Mouse (Mus musculus) intestine, postnatal 0 days (tissue): ENCODE data around the gene Hbb-bh1. TPM values are rescaled to one million over a fixed set of nuclear protein-coding genes. Genes with fewer than 3 reads are reported as not detected.

Source experiments
- ATAC-seq: fragments of 200-750 bp; cut with Nextera tagmentation; 2 replicates; pipeline ENCODE4 v1.8.0; 2017; ENCODE audit warnings: mild to moderate bottlenecking, moderate TSS enrichment, moderate library complexity
- H3K27ac ChIP-seq: fragments of 300-500 bp; sonication (generic); 2 replicates; pipeline ENCODE4 v1.5.1; 2014; ENCODE audit warnings: mild to moderate bottlenecking, low read depth, low read length, moderate library complexity
- H3K27me3 ChIP-seq: fragments of 300-500 bp; sonication (generic); replicated peaks from 2 replicates; pipeline ENCODE4 v1.6.1; 2014; ENCODE audit warnings: low read length, mixed read lengths; ENCODE audit not compliant: control insufficient read depth, insufficient read depth
- H3K36me3 ChIP-seq: fragments of 300-500 bp; sonication (generic); 2 replicates; pipeline ENCODE4 v1.6.1; 2014; ENCODE audit warnings: mild to moderate bottlenecking, moderate library complexity; ENCODE audit not compliant: control insufficient read depth, insufficient read depth
- H3K4me1 ChIP-seq: fragments of 300-500 bp; sonication (generic); replicated peaks from 2 replicates; pipeline ENCODE4 v1.6.1; 2014; ENCODE audit warnings: antibody characterized with exemption, low read length, mixed read lengths; ENCODE audit not compliant: control insufficient read depth, insufficient read depth
- H3K4me2 ChIP-seq: fragments of 300-500 bp; sonication (generic); replicated peaks from 2 replicates; pipeline ENCODE4 v1.6.1; 2014; ENCODE audit warnings: low read depth, mild to moderate bottlenecking, moderate library complexity
- H3K4me3 ChIP-seq: fragments of 300-500 bp; sonication (generic); 2 replicates; pipeline ENCODE4 v1.5.1; 2014; ENCODE audit warnings: low read depth, low read length
- H3K9ac ChIP-seq: fragments of 300-500 bp; sonication (generic); 2 replicates; pipeline ENCODE4 v1.6.1; 2014; ENCODE audit warnings: mild to moderate bottlenecking, low read depth, low read length
- H3K9me3 ChIP-seq: fragments of 300-500 bp; sonication (generic); 2 replicates; pipeline ENCODE4 v1.6.1; 2016; ENCODE audit warnings: mixed run types; ENCODE audit not compliant: control insufficient read depth
- CTCF ChIP-seq: sonication (generic); IDR thresholded peaks from 2 replicates; pipeline ENCODE4 v1.5.1; 2016; ENCODE audit warnings: low read depth, mild to moderate bottlenecking, control low read depth, antibody characterized with exemption, moderate library complexity
- WGBS: fragments of 180-500 bp; shearing (Covaris S2); extraction: QIAGEN DNeasy Blood & Tissue Kit; methylation state at CpG from one replicate; pipeline ENCODE4 v1.1.7; 2014; 5-methylcytosine and 5-hydroxymethylcytosine counted together
- polyA plus RNA-seq: library from polyadenylated mRNA; unstranded; fragments of >200 nt; fragmentation: Nextera tagmentation; extraction: Ambion mirVana; gene quantifications from 2 replicates; pipeline ENCODE4 v1.2.1, GENCODE M21; 2015

The Hbb-bh1 gene
- polyA plus RNA-seq, 1 experiment from 2014 or later, result not detected

- no peak for TF ChIP-seq CTCF
- 83% methylated on average over 3 of the region's 3 CpGs for WGBS
- no peak for ATAC-seq
- Histone ChIP-seq H3K4me2 (no peak overlapping the region), H3K27ac (no peak overlapping the region), H3K4me3 (no peak overlapping the region), H3K27me3 (no peaks in the 10 kb centered on the region), H3K4me1 (no peaks in the 10 kb centered on the region), H3K9me3 (no peaks in the 10 kb centered on the region), H3K9ac (no peak overlapping the region), H3K36me3 (no peaks in the 10 kb centered on the region)
Measured at GRCm38 (mm10) chr7:103861531-103861930, 18.6 kb upstream of the Hbb-bh1 start.

DNA sequence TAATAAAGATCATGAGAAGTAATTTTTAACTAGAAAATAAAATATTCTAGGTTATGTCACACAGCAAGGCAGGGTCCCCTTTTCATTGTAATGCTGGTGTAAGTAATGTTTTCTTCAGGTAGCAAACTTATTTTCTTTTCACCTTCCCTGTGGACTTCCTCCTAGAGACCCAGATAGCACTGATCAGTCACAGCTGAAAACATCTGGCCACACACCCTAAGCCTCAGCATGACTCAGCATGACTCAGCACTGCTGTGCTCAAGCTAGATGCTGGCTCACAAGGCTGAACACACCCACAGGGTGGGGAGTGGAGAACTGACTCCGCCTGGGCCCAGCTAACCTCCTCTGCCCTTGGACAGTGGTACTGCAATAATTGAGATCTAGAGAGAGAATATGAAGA lies 17.9 kb upstream of the Hbb-bh1 start:
- no peaks in the 10 kb centered on the region for H3K27me3 ChIP-seq
- H3K9ac ChIP-seq, result no peak overlapping the region
- H3K4me2 ChIP-seq, result no peak overlapping the region
- ATAC-seq, result peak; percentile 69; the same call in 1 of the 2 replicates
- no peaks in the 10 kb centered on the region for H3K36me3 ChIP-seq
- H3K27ac ChIP-seq, result no peak overlapping the region
- H3K4me1 ChIP-seq, result no peaks in the 10 kb centered on the region
- 41% methylated on average over 1 of the region's 1 CpGs for WGBS
- TF ChIP-seq CTCF, result no peak
- no peaks in the 10 kb centered on the region for H3K9me3 ChIP-seq
- H3K4me3 ChIP-seq, result no peak overlapping the region

DNA sequence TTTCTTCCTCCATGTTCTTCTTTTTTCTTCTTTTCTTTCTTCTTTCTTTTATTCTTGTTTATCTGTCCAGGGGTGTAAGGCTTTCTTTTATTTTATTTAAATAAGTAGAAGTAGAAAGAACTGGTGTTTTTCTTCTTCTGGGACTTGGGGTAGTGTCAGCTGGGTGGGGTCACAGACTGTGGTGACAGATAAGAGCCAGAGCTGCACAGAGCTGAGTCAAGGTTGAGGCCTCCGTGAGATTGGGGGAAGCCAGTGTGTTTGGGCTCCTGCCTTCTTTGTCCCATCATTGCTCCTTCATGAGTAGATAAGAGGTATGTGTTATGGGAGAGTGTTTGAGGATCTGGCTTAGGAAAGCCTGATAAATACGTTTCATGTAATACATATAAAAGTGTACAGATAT lies 16.1 kb upstream of the Hbb-bh1 start:
- H3K9me3 ChIP-seq, result no peaks in the 10 kb centered on the region
- no peak overlapping the region for H3K9ac ChIP-seq
- WGBS, result 40% methylated on average over 2 of the region's 2 CpGs
- H3K36me3 ChIP-seq, result no peaks in the 10 kb centered on the region
- no peak overlapping the region for H3K27ac ChIP-seq
- H3K4me1 ChIP-seq, result no peaks in the 10 kb centered on the region
- H3K4me3 ChIP-seq, result no peak overlapping the region
- no peak for ATAC-seq
- no peak for TF ChIP-seq CTCF
- H3K27me3 ChIP-seq, result no peaks in the 10 kb centered on the region
- H3K4me2 ChIP-seq, result no peak overlapping the region

DNA sequence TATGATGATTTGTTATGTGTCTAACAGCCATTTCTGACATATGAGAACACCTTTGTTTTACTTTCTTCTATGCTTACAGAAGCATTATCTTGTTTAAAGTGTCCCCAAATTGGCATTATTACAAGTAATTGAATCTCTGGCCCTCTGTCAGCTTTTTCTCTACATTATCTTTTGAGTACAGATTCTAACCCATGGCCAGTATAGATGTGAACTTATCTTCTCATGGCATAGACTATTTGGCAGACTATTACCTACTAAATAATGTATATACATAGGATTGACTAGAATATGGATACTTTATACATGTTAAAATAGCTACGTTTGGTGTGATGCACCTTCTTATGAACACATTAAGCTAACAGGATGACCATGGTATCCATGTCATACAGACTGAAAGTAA lies 11.7 kb upstream of the Hbb-bh1 start:
- TF ChIP-seq CTCF, result no peak
- Histone ChIP-seq H3K4me3 (no peak overlapping the region), H3K27me3 (no peaks in the 10 kb centered on the region), H3K9me3 (no peaks in the 10 kb centered on the region), H3K9ac (no peak overlapping the region), H3K27ac (no peak overlapping the region), H3K4me1 (no peaks in the 10 kb centered on the region), H3K36me3 (no peaks in the 10 kb centered on the region), H3K4me2 (no peak overlapping the region)
- 61% methylated on average over 1 of the region's 1 CpGs for WGBS
- ATAC-seq, result no peak

GRCm38 (mm10) chr7:103853090-103853489 lies 10.1 kb upstream of the Hbb-bh1 start, which contains the start of gene Hbb-y:
TSS of gene Hbb-y (minus strand) at chr7:103853216.
- 59% methylated on average over 2 of the region's 2 CpGs for WGBS
- no peak for TF ChIP-seq CTCF
- H3K4me1 ChIP-seq, result no peaks in the 10 kb centered on the region
- H3K4me3 ChIP-seq, result no peak within 1 kb of the TSS
- H3K27ac ChIP-seq, result no peak within 1 kb of the TSS
- no peak within 1 kb of the TSS for H3K9ac ChIP-seq
- no peaks in the 10 kb centered on the region for H3K9me3 ChIP-seq
- H3K4me2 ChIP-seq, result no peak within 1 kb of the TSS
- ATAC-seq, result no peak
- no peaks in the 10 kb centered on the region for H3K36me3 ChIP-seq
- no peaks in the 10 kb centered on the region for H3K27me3 ChIP-seq

GRCm38 (mm10) chr7:103844525-103845325 lies 1.8 kb upstream of the Hbb-bh1 start:
- Histone ChIP-seq H3K27me3 (no peaks in the 10 kb centered on the region), H3K27ac (no peak overlapping the region), H3K4me2 (no peak overlapping the region), H3K9ac (no peak overlapping the region), H3K4me1 (no peaks in the 10 kb centered on the region), H3K9me3 (no peaks in the 10 kb centered on the region), H3K36me3 (no peaks in the 10 kb centered on the region), H3K4me3 (no peak overlapping the region)
- no peak for TF ChIP-seq CTCF
- ATAC-seq, result no peak
- WGBS, result 33% methylated on average over 2 of the region's 2 CpGs

GRCm38 (mm10) chr7:103840268-103840667 lies 2.7 kb downstream of the Hbb-bh1 start, which contains the start of gene Hbb-bh2:
TSS of gene Hbb-bh2 (minus strand) at chr7:103840520.
- H3K9me3 ChIP-seq, result no peaks in the 10 kb centered on the region
- no peaks in the 10 kb centered on the region for H3K27me3 ChIP-seq
- H3K4me1 ChIP-seq, result no peaks in the 10 kb centered on the region
- no peak for TF ChIP-seq CTCF
- no peak within 1 kb of the TSS for H3K4me3 ChIP-seq
- H3K27ac ChIP-seq, result no peak within 1 kb of the TSS
- no peak within 1 kb of the TSS for H3K4me2 ChIP-seq
- no peaks in the 10 kb centered on the region for H3K36me3 ChIP-seq
- no peak within 1 kb of the TSS for H3K9ac ChIP-seq
- 70% methylated on average over 3 of the region's 3 CpGs for WGBS
- no peak for ATAC-seq
